Mouse (Mus musculus): ENCODE data around the gene Zbtb48.

- TF ChIP-seq POLR2A (IDR thresholded peaks at IDR 0.05; ENCODE audit: insufficient read length, low read depth) (no peak), TCF12 (IDR thresholded peaks at IDR 0.05; ENCODE audit: insufficient read depth, poor library complexity, severe bottlenecking) (no peak), MAX (IDR thresholded peaks at IDR 0.05; ENCODE audit: low read depth) (no peak), USF1 (IDR thresholded peaks at IDR 0.05; ENCODE audit: low read depth) (no peak), SRF (IDR thresholded peaks at IDR 0.05; ENCODE audit: control insufficient read depth, insufficient read length, low read depth) (no peak)
Observed at GRCm38 (mm10) chr4:152069245-152069644, 41.8 kb upstream of the Zbtb48 start.

Measured in myocyte (in vitro differentiated cells).